Mouse (Mus musculus) layer of hippocampus, adult 2 months (tissue): ENCODE measurements at regions not wholly inside any gene's neighbourhood (a gene's known extent, or its start where the extent isn't known, plus 50 kb on each side); places are given as distances from the start of the nearest gene placed in this dataset.

Source experiments
- DNase-seq, 2 experiments: peaks; one replicate each; pipeline ENCODE4 v3.0.0; 2022; ENCODE audit warnings: low spot score in 2 of 2
- H3K27ac ChIP-seq: fragments of 200-600 bp; 2 replicates; pipeline ENCODE4 v1.8.1; 2022
- H3K4me3 ChIP-seq: fragments of 200-600 bp; 2 replicates; pipeline ENCODE4 v1.8.1; 2022; ENCODE audit warnings: mild to moderate bottlenecking
- CTCF ChIP-seq: fragments of 200-600 bp; conservative IDR thresholded peaks from 2 replicates; pipeline ENCODE4 v1.8.1; 2022; ENCODE audit warnings: antibody characterized with exemption, mild to moderate bottlenecking, moderate library complexity

DNA sequence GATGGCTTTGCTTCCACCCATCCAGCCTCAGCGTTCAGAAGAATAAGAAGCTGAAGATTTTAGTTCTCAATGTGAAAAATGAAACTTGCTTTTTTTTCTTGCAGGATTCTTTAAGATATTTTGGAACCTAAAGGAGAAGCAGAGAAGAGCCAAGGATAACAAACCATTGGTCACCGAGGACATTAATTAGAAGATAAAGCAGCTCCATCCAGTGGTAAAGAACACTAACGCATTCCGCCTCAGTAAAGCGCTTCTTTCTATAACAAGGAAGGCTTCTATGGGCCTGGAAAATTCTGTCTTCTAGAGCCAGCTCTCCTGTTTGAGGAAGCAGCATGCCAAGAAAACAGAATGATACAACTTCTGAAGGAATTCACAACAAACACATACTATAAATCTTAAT lies 83.3 kb upstream of the Nek7 start:
- no peak overlapping the region for H3K4me3 ChIP-seq
- TF ChIP-seq CTCF, result peak; percentile 55
- H3K27ac ChIP-seq, result no peak overlapping the region
- DNase-seq, result no peak

DNA sequence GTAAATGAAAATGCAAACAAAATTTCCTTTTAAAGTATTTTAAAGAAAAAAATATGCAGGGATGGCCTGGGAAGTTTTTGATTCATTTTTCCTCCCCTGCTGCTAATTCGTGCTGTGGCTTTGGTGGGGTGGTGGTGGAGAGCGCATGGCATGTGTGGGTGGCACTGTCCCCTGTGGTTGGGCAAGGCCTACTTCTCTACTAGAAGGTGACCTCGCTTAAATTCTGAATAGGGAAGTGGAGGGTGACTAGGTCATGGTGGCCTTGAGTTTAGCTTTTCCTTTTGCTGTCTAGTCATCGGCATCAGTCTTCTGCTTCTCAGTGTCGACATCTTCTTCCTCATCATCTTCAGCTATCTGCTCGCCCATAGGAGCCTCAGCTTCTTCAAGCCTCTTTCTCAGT lies 69.3 kb upstream of the Nek7 start:
- Histone ChIP-seq H3K27ac (no peak overlapping the region), H3K4me3 (no peak overlapping the region)
- no peak for TF ChIP-seq CTCF
- no peak for DNase-seq

DNA sequence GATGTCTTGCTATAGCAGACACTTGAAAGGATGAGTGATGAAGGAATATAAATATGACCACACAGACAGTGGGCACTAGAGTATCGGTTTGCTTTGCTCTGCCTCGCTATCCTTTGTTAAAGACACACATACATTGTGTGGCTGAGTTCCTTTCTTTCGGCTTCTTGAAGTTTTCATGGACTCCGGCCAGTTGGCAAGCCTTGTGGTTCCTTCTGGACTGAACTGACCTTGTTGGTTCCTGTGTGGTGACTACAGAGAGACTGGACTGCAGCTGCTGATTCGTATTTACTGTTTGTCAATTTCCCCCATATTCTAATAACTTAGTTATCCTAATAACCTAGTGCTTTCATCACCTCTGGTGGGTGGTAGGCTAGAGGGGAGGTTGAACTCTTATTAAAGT lies 66.8 kb upstream of the Nek7 start:
- DNase-seq, result no peak
- no peak for TF ChIP-seq CTCF
- Histone ChIP-seq H3K27ac (no peak overlapping the region), H3K4me3 (no peak overlapping the region)

DNA sequence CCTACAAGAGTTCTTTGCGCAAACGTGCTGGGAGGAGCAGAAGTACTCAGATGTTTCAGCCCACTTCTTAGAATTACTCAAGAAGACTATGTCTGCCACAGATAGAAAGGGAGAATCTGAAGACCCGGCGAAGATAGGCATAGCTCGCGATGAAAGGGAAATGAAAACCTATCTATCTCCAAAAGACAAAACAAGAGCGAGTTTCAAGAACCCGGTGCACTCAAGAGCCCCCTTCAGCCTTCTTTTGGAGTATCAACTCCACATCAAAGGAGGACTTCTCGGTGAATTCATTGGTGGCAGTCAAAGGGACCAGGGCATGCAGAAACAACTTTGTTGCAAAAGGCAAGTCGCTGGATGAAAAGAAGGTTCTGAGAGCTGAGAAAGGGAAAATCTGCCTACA lies 63.8 kb upstream of the Nek7 start:
- H3K27ac ChIP-seq, result no peak overlapping the region
- H3K4me3 ChIP-seq, result no peak overlapping the region
- TF ChIP-seq CTCF, result no peak
- DNase-seq, result no peak

DNA sequence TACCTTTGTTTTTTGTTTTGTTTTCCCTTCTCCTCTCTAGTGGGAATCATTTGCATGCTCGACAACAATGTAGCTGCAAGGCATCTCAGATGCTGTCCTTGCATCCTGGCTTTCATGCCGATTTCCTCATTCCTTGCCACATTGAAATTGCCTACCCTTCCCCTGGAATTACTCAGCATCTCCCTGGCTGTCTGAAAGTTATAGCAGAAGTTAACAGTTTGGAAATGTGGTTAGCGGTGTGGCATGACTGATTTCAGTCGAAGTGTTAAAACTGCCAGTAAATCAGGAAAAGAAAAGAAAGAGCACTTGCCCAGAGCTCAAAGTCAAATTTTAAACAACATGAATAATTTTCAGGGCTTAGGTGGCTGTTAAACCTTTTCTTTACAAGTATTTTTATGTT lies 62.0 kb upstream of the Nek7 start:
- Histone ChIP-seq H3K4me3 (no peak overlapping the region), H3K27ac (no peak overlapping the region)
- no peak for TF ChIP-seq CTCF
- DNase-seq, result no peak

DNA sequence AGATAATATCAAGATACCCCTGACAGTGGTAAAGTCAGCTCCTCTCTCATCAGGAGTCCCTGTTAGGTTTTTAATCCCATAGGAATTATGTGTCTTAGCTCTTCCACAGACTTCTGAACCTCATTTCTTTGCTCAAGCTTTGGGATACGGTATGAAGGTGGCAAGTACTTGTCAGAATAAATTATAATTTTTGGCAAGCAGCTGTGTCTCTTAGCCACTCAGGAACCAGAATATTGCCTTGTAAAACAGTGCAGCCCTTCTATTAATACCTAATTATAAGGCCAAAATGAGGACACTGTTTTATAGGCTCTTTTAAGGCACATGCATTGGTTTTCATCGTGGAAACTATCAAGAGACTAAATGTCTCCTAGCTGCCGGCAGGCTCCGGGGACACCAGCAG lies 54.3 kb upstream of the Nek7 start:
- Histone ChIP-seq H3K27ac (no peak overlapping the region), H3K4me3 (no peak overlapping the region)
- no peak for DNase-seq
- TF ChIP-seq CTCF, result no peak
